Mouse (Mus musculus): Measurements from ENCODE around the gene Arfip2. TPM values are rescaled to one million over a fixed set of nuclear protein-coding genes. Genes with fewer than 3 reads are reported as not detected.
A peak's percentile ranks its signal among the peaks of the same experiment; 100 is the strongest.

The Arfip2 gene
- total RNA-seq (2021), result 10 to 100 TPM; 11.6 to 12.4 TPM
- long read RNA-seq, experiment 1, partial matches to known transcripts, result 3 of 6 reads
- long read RNA-seq, experiment 1, other reads (novel, unspliced or antisense), result 1 of 6 reads
- long read RNA-seq, experiment 2, partial matches to known transcripts, result 0 of 2 reads
- long read RNA-seq, experiment 2, other reads (novel, unspliced or antisense), result 1 of 2 reads

- peak; percentile 98 for DNase-seq
Measured at GRCm38 (mm10) chr7:105640233-105640893, at the start of gene Arfip2, which contains the start of gene Gm45799. Gene Arfip2, minus strand, starts transcription at chr7:105640416. Gene Gm45799, plus strand, starts transcription at chr7:105640552.

DNA sequence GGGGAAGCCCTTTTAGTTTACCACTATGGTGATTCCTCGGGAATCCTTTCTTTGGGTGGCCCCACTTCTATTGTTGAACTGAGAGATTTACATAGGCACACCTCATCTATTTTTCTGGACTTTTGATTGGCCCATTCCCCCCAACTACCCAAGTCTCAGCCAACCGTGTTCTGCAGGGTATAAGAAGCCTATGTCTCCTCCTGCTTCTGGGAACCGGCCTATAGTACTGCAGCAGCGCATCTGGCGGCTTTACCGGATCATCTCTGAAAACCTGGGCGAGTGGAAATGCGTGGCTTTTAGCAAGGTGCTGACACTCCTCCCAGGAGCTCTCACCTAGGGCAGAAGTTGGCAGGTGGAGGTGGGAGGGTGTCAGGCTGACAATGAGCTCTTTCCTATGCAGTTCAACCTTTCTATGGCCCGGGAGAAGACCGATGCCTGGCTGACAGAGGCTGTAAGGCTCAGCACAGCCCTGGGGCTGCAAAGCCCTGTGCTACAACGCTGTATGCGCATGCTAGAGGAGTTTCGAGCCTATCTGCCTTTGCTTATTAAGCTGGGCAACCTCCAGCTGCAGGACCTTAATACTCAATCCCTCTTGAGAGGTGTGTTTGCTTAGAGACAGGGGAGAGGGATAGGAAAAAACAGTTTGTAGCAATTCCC lies 45.5 kb upstream of the Arfip2 start:
- DNase-seq, result no peak

- peak; percentile 85 to 87 for DNase-seq
Measured at GRCm38 (mm10) chr7:105650639-105651435, 10.6 kb upstream of the Arfip2 start, which contains the start of gene Dnhd1. Gene Dnhd1, plus strand, starts transcription at chr7:105650827.

DNA sequence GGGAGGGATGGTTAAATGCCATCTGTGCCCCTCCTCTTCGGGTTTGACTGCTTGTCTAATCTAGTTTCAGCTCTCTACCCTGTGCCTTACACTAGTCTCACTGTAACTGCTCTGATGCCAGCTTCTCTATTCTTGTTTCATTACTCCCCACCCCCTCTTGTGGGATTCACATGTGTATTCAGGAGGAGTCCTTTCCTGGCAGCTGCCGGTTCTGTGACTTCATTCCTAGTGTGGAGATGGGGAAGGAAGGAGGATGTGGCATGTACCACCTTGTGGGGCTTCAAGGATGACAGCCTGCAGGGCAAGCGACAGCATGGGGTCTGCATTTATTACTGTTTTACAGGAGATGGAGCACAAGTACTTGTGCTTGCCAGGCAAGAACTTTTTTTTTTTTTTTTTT lies 1.7 kb upstream of the Arfip2 start:
- DNase-seq, result no peak

GRCm38 (mm10) chr7:105640894-105641255 lies 659 bp upstream of the Arfip2 start:
- DNase-seq, result no peak

DNA sequence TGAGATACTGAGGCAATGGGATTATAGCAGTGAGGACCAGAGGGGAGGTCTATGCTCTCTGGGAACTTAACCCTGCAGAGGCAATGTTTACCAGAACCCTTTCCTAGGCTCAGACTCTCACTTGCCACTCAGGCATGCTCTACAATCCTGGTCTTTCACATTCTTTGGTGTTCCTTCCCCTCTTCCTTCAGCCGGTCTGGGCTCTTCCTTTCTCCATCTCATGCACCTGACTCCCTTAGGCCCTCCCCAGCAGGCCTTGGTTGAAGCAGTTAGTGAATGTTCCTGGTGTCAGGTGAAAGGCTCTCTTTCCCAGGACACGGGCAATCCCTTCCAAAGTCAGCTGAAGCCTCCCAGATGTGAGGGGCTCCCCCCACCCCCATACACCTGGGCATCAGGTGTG lies 460 bp downstream of the Arfip2 start, which contains the start of gene Timm10b:
Gene Timm10b (plus strand): TSS at position 301 of the 400 bp plus-strand sequence.
- no peak for DNase-seq

GRCm38 (mm10) chr7:105639304-105639703 lies 912 bp downstream of the Arfip2 start:
- no peak for DNase-seq

- no peak for DNase-seq
Measured at GRCm38 (mm10) chr7:105638776-105639175, 1.4 kb downstream of the Arfip2 start.

- DNase-seq, result peak in 1 of 2 experiments; percentile 39
Measured at GRCm38 (mm10) chr7:105635726-105636125, 4.5 kb downstream of the Arfip2 start.

GRCm38 (mm10) chr7:105634272-105634920 lies 5.8 kb downstream of the Arfip2 start:
- DNase-seq, result no peak

DNA sequence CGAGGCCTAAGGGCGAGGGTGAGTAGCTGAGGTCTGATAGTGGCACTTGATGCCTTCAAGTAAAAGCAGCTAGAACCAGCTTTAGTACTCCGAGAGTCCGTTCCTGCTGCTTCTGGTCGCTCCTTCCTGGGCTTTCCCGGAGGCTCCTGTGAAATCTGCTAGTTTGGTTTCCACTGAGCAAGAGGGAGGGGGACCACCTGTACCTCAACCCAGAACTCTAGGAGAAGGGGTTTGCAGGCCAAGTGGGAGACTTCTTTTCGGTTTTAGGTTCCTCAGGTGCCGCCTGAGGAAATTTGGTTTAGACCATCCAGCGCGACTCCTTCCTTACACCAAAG lies 6.4 kb downstream of the Arfip2 start:
- DNase-seq, result no peak

DNA sequence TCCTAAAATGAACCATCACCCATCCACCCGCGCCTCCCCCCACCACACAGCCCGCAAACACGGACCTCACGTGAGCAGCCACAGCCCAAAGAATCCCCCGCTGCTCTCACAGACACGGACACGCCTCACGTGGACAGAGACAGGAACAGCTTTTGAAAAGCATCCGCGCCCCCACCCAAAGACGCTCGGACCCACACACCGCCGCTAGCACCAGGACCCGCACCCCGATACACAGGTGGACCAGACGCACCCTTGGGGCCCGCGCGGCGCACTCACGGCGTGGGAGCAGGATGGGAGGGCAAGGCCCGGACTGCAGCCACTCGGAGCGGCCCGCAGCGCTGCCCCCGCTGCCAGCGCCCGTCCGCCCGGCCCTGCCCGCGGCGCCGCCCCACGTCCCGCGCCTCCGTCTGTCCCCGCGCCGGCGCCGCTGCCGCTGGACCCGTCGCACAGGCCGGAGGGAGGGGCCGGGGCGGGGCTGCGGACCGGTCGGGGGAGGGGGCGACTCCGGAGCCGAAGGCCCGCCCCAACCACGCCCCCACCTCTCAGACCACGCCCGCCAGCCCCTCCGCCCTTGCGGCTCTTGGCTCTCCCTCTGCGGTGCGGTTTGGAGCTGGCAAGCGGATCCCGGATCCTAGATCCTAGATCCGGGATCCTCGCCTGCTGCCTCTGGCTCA lies 7.0 kb downstream of the Arfip2 start, which contains the start of gene Trim3:
Gene Trim3 (minus strand): TSS at position 445 of the 674 bp plus-strand sequence.
- DNase-seq, result peak; percentile 94

DNA sequence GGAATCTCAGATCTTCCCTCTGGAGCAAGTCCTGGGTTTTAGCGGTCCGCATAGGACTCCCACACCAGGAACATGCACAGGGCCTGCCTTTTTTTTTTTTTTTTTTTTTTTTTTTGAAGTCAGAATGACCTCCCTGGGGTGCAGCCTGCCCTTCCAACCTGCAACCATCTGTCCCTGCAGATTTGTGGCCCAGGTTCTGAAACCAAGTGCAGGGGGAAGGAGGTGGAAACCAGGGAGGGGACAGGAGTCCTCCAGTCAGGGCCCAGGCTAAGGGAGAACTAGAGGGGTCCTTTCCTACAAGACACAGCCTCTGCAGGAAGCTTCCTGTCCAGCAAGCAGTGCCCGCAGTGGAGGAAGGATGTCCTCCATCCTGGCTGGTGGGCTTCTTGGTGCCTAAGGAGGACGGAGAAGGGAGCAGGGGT lies 7.7 kb downstream of the Arfip2 start:
- DNase-seq, result peak; percentile 21 to 46

DNA sequence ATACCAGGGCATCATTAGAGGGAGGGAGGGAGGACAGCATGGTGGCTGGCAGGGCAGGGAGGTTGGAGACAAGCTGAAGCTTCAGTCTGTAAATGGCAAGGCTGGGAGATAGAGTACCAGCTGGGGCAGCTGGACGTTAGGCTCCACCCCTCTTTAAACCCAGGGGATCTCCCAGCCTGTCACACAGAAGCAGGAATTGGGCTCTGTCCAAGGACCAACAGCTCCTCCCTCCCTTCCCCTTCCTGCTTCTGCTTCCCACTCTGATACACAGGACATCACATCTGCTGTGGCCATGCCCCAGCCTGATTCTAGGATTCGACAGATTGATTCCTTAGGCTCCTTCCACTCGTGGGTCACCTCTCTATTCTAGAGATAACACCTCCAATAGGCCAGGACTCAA lies 11.6 kb downstream of the Arfip2 start:
- DNase-seq, result peak; percentile 82 to 93

GRCm38 (mm10) chr7:105625397-105625796 lies 14.8 kb downstream of the Arfip2 start:
- DNase-seq, result no peak

GRCm38 (mm10) chr7:105621646-105622292 lies 18.4 kb downstream of the Arfip2 start:
- DNase-seq, result no peak

GRCm38 (mm10) chr7:105621053-105621452 lies 19.2 kb downstream of the Arfip2 start:
- DNase-seq, result no peak

- DNase-seq, result no peak
Measured at GRCm38 (mm10) chr7:105619701-105620100, 20.5 kb downstream of the Arfip2 start.

- no peak for DNase-seq
Measured at GRCm38 (mm10) chr7:105617810-105618209, 22.4 kb downstream of the Arfip2 start.

DNA sequence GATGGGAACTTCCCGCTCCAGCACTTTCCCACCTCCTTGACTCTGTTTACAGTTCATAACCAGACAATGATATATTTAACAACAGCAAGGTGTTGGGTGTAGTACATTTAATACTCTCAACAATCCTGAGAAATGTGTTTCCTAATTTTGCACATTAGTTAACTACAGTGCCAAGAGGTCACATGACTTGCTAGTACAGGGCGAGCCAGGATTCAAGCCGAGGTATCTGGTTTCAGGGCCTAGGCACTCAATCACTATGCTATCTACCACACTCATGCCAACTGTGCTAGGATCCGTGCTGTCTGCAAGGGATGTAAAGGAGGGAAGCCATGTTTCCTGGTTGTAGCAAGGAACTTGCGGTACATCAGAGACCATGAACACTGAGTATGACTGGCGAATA lies 23.7 kb downstream of the Arfip2 start:
- DNase-seq, result peak; percentile 36 to 58

DNA sequence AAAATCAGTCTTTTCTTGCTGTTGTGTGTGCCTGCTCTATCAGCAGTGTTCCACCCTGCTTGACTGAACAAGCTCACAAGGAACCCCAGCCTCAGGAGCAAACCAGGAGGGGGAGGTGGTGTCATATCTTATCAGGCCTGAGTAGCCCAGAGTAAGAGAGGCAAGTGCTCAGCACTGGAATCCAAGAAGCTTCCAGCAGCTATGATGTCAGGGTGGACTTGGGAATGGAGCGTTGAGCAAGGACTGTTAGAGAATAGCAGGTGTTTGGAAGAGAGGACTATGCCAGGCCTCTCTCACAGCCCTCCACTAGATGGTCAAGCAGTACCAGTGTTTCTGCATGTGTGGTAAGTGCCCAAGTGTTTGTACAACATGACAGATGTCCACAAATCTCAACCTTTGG lies 24.5 kb downstream of the Arfip2 start:
- no peak for DNase-seq

Measured in heart, adult 18-20 months (tissue).